Mouse (Mus musculus) embryo, embryonic 11 days (tissue): Measurements from ENCODE around the gene Gm38119.
A peak's percentile ranks its signal among the peaks of the same experiment; 100 is the strongest.
"Not testable (repeated sequence)": the region's sequence is repeated elsewhere in the genome, so short reads cannot be mapped to it uniquely, and the experiment has no call there.

Experiments
- DNase-seq: peaks from one replicate; pipeline ENCODE4 v3.0.0-alpha.2; 2015

Gm38119 gene

DNA sequence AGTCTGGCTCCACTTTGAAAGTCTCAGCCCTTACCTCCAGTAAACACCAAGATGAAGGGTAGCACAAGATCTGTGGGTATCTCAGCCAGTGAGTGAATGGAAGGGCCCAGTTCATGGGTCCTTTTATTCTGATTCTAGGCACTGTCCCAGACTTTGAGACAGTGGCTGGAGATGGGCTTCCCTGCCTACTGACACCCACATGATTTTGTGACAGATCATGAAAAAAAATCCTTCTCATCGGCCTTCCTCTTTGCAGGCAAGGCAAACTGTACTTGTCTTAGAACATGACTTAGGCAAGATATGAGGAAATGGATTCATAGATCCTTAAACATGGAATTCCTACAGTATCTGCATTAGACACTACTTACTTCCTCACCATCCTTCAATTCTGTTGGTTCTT lies at the start of gene Gm38119:
TSS of gene Gm38119 (minus strand) at position 101 of the 400 bp plus-strand sequence.
- no peak for DNase-seq

DNA sequence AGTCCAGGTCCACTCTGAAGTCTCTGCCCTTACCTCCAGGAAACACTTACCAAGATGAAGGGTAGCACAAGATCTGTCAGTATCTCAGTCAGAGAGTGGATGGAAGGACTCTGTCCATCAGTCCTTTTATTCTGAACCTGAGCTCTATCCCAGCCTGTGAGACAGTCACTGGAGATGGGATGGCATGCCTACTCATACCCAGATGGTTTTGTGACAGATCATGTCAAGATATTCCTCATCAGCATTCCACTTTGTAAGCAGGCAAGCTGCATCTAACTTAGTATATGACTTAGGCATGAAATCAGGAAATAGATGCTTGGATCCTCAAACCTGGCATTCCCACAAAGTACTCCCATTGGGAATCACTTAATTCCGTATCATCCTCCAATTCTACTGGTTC lies 39.9 kb upstream of the Gm38119 start, which contains the start of gene Lce1i:
TSS of gene Lce1i (minus strand) at position 101 of the 400 bp plus-strand sequence.
- no peak for DNase-seq

DNA sequence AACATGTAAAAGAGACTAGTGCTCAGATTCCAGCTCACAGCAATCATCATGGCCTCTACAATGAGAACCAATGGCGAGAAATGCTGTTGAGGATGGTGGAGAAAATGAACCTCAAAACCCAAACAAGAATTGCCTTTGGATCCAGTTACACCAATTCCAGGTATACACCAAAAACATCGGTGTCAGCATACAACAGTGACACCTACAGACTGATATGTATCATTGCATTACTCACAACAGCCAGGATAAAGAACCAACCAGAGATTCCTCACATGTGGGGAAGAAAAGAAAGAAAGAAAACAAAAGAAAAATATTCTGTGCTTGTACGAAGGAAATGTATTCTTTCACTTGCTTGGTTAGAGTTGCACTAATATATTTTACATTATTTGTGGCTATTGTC lies 32.7 kb upstream of the Gm38119 start:
- DNase-seq, result peak; percentile 19

DNA sequence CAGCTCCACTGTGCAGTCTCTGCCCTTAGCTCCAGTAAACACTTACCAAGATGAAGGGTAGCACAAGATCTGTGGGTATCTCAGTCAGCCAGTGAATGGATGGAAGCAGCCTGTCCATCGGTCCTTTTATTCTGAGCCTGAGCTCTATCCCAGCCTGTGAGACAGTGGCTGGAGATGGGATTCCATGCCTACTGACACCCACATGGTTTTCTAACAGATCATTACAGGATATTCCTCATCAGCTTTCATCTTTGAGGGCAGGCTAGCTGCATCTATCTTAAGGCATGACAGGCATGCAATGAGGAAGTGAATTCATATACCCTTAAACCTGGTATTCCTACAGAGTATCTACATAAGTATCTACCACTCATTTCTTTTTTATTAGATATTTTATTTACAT lies 26.1 kb upstream of the Gm38119 start, which contains the start of gene Lce1h:
TSS of gene Lce1h (minus strand) at position 101 of the 400 bp plus-strand sequence.
- no peak for DNase-seq

DNA sequence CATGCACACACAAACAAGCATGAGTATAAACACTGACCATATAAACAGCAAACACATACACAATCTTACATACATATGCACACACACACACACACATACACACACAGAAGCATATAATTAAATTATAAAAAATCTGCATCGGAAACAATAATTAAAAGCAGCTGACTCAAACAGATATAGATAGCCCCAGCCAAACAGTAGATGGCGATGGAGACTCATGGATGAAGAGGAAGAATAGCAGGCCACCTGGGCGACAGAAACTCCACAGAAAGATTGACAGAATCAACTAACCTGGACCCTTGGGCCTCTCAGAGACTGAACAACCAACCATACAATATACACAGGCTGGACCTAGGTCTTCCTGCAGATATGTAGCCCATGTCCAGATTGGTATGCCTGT lies 14.3 kb upstream of the Gm38119 start:
- DNase-seq, result peak; percentile 2

DNA sequence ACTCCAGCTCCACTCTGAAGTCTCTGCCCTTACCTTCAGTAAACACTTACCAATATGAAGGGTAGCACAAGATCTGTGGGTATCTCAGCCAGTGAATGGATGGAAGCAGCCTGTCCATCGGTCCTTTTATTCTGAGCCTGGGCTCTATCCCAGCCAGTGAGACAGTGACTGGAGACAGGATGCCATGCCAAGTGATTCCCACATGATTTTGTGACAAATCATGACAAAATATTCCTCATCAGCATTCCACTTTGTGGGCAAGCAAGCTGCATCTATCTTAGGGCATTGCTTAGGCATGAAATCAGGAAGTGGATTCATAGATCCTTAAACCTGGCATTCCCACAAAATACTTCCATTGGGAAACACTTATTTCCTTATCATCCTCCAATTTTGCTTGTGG lies 13.3 kb upstream of the Gm38119 start, which contains the start of gene Lce1g:
TSS of gene Lce1g (minus strand) at position 101 of the 400 bp plus-strand sequence.
- DNase-seq, result no peak

DNA sequence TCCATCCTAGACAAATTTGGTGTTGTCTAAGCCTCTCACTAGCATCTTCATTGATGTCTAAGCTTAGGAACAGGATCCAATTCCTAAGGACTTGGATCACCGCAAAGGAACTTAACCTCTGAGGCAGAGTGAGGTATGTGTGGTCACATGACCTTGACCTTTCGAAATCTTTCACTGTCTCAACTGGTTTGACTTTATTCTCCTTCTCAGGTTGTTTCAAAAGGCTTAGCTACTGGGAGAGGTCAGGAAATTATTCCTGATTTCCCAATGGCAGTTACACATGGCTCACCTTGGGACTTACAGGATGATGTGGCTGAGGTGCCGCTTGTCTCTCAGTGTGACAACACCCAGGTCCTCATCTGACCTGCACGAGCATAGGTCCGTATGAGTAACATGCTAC lies 16.3 kb downstream of the Gm38119 start:
- DNase-seq, result no peak

DNA sequence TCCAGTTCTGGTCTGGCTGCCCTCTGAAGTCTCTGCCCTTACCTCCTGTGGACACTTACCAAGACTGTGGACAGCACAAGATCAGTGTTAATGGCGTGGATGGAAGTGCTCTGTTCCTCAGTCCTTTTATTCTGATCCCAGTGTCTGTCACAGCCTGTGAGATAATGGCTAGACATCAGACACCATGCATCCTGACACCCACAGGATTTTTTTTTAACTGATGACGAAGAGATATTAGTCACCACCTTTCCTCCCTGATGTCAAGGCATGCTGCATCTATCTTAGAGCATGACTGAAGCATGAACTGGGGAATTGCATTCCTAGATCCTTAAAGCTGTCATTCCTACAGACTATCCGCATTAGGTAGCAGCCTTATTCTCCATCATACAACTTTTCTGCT lies 18.6 kb downstream of the Gm38119 start, which contains the start of gene Lce1f:
TSS of gene Lce1f (minus strand) at position 101 of the 400 bp plus-strand sequence.
- DNase-seq, result no peak

DNA sequence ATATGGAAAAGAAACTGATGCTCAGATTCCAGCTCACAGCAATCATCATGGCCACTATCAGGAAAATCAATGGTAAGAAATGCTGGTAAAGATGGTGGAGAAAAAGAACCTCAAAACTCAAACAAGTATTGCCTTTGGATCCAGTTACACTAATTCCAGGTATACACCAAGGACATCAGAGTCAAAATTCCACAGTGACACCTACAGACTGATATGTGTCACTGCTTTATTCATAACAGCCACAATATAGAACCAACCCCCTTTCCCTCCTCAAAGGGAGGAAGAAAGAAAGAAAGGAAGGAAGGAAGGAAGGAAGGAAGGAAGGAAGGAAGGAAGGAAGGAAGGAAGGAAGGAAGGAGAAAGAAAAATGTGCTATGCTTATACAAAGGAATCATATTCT lies 23.8 kb downstream of the Gm38119 start:
- DNase-seq, result no peak

DNA sequence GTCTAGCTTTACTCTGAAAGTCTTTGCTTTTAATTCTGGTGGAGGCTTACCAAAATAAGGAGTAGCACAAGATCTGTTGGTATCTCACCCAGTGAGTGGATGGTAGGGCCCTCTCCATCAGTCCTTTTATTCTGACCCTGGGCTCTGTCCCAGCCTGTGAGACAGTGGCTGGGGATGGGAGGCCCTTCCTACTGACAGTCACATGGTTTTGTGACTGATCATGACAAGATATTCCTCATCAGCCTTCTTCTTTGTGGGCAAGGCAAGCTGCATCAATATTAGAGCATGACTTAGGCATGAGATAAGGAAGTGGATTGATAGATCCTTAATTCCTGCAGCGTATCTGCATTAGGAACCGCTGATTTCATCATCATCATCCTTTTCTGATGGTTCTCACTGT lies 29.9 kb downstream of the Gm38119 start, which contains the start of gene Lce1e:
TSS of gene Lce1e (minus strand) at position 101 of the 400 bp plus-strand sequence.
- no peak for DNase-seq

DNA sequence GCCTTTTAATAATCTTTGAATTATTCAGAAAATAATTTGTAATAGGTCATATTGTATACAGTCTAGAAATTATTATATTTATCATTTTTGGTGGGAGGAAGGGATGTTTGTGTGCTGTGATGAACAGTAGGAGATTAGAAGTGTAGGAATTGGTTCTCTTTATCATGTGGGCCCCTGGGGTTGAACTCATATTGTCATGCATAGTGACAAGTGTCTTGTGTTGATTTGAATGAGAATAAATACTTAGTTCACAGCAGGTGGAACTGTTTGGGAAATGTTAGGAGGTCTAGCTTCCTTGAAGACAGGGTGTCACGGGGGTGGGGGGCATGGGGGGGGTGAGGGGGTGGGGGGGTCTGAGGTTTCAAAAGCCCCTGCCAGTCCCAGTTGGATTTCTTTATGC lies 44.3 kb downstream of the Gm38119 start:
- DNase-seq, result no peak

DNA sequence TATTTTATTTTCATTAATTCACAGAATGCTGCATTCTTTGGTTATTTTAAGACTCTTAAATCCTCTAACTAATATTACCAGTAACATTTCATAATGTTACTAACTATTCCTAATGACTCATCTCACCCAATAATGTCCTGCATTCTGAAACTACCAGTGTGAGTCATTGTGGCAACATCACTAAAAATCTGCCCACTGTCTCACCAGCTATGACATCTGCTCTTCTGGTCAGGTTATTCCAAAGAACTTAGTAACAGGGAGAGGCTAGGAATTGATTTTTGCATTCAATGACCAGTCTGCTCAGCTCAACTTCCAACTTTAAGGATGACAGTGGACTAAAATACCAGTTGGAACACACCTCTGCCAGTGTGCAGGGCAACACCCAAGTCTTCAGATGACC lies 47.2 kb downstream of the Gm38119 start:
- DNase-seq, result no peak

DNA sequence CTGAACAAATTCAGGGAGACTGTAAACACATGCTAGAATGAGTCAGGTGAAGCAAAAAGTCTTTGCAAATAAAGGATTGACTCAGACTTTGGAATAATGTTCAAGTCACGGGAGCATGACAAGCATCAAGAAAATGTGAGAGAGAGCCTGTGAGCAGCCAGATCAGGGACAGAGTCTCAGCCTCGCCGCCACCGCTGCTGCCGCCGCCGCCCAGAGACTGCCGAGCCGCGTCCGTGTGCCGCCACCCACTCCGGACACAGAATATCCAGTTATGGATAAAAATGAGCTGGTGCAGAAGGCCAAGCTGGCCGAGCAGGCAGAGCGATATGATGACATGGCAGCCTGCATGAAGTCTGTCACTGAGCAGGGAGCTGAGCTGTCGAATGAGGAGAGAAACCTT lies 49.7 kb downstream of the Gm38119 start:
- DNase-seq, result not testable (repeated sequence)
